ENCODE assay signal across 18 mouse cellular contexts in genomic region chr10:111444199-111444598, GRCm38 (mm10). TPM values are rescaled to one million over a fixed set of nuclear protein-coding genes. Genes with fewer than 3 reads are reported as not detected.
DNase-seq lines count a peak whose midpoint lies in the region; ATAC-seq and TF ChIP-seq lines count a peak whose summit lies in the region.
"Had no signal": no experiment of that assay in that cellular context is flagged by ENCODE, and none has a peak within 500 bp of the region (broad histone marks: within the 10 kb centered on the region; RNA-seq: fewer than 3 reads in every experiment).

No protein-coding gene starts in this region.

- no peak overlapping the region for H3K27ac ChIP-seq in liver, embryonic 14.5 days
- no peak overlapping the region for H3K27ac ChIP-seq in liver, embryonic 11.5 days (ENCODE audit: low read depth, low read length)
- H3K27ac ChIP-seq in embryonic facial prominence, embryonic 10.5 days (replicated peaks): no peak overlapping the region
- H3K27ac ChIP-seq: embryonic facial prominence, embryonic 12.5 days; hindbrain, embryonic 13.5 days; hindbrain, postnatal 0 days had no signal

- no peak for TF ChIP-seq CTCF in liver, embryonic 14.5 days (IDR thresholded peaks at IDR 0.05; ENCODE audit: low read depth)

- WGBS in liver, embryonic 14.5 days (ENCODE audit: insufficient replicate concordance): 17% methylated on average over 9 of the region's 9 CpGs
- 43% methylated on average over 9 of the region's 9 CpGs for WGBS in liver, embryonic 11.5 days
- 64% methylated on average over 9 of the region's 9 CpGs for WGBS in embryonic facial prominence, embryonic 10.5 days

- H3K4me1 ChIP-seq in liver, embryonic 14.5 days (replicated peaks; ENCODE audit: control insufficient read depth in 2 of 2, insufficient read depth in 2 of 2, low read length in 1 of 2): peaks cover 0 to 18% of the 10 kb centered on the region in 2 experiments; a peak in 3 of 4 replicates
- peaks cover 13% of the 10 kb centered on the region for H3K4me1 ChIP-seq in liver, embryonic 11.5 days (replicated peaks; ENCODE audit: control insufficient read depth, insufficient read depth, low read length)
- H3K4me1 ChIP-seq in embryonic facial prominence, embryonic 10.5 days: peaks cover 16% of the 10 kb centered on the region
- H3K4me1 ChIP-seq: embryonic facial prominence, embryonic 12.5 days; hindbrain, embryonic 13.5 days had no signal

- H3K36me3 ChIP-seq in liver, embryonic 14.5 days (replicated peaks; ENCODE audit: control insufficient read depth, insufficient read depth, low read depth): no peaks in the 10 kb centered on the region
- no peaks in the 10 kb centered on the region for H3K36me3 ChIP-seq in liver, embryonic 11.5 days (ENCODE audit: control insufficient read depth, insufficient read depth, low read length)
- no peaks in the 10 kb centered on the region for H3K36me3 ChIP-seq in embryonic facial prominence, embryonic 10.5 days (replicated peaks)
- H3K36me3 ChIP-seq: embryonic facial prominence, embryonic 12.5 days; hindbrain, embryonic 13.5 days had no signal

- H3K27me3 ChIP-seq in liver, embryonic 14.5 days (ENCODE audit: control insufficient read depth, insufficient read depth, low read length): no peaks in the 10 kb centered on the region
- H3K27me3 ChIP-seq in liver, embryonic 11.5 days (replicated peaks; ENCODE audit: control insufficient read depth, insufficient read depth, low read length): no peaks in the 10 kb centered on the region
- H3K27me3 ChIP-seq in embryonic facial prominence, embryonic 10.5 days (replicated peaks; ENCODE audit: low read depth, poor library complexity, severe bottlenecking): no peaks in the 10 kb centered on the region
- H3K27me3 ChIP-seq: CH12.LX; embryonic facial prominence, embryonic 12.5 days; hindbrain, embryonic 13.5 days had no signal

- H3K4me2 ChIP-seq in liver, embryonic 14.5 days (ENCODE audit: low read depth): no peak overlapping the region
- no peak overlapping the region for H3K4me2 ChIP-seq in liver, embryonic 11.5 days
- H3K4me2 ChIP-seq: embryonic facial prominence, embryonic 12.5 days; hindbrain, embryonic 13.5 days had no signal

- H3K9me3 ChIP-seq in liver, embryonic 14.5 days (ENCODE audit: control insufficient read depth, low read length): no peaks in the 10 kb centered on the region
- H3K9me3 ChIP-seq in liver, embryonic 11.5 days (ENCODE audit: control insufficient read depth, low read length): no peaks in the 10 kb centered on the region
- no peaks in the 10 kb centered on the region for H3K9me3 ChIP-seq in embryonic facial prominence, embryonic 10.5 days
- H3K9me3 ChIP-seq: embryonic facial prominence, embryonic 12.5 days had no signal

- TF ChIP-seq EP300 in liver, embryonic 14.5 days (IDR thresholded peaks at IDR 0.05; ENCODE audit: low read depth): no peak

- no peak overlapping the region for H3K4me3 ChIP-seq in liver, embryonic 14.5 days (ENCODE audit: insufficient read depth in 1 of 2, low read depth in 2 of 2, low read length in 2 of 2)
- no peak overlapping the region for H3K4me3 ChIP-seq in liver, embryonic 11.5 days (ENCODE audit: low read depth, low read length)
- H3K4me3 ChIP-seq in embryonic facial prominence, embryonic 10.5 days: no peak overlapping the region
- H3K4me3 ChIP-seq: embryonic facial prominence, embryonic 12.5 days; hindbrain, embryonic 13.5 days had no signal

- peak; percentile 48 for DNase-seq in embryo, embryonic 10 days (ENCODE audit: low spot score)
- no peak for DNase-seq in embryo, embryonic 9.5 days (ENCODE audit: extremely low spot score)
- peak in 2 of 3 experiments; percentile 9 to 19 for DNase-seq in liver, embryonic 14.5 days (ENCODE audit: low read depth in 3 of 3, low spot score in 3 of 3)
- no peak for DNase-seq in liver, embryonic 11.5 days (ENCODE audit: low spot score)
- peak; percentile 13 for DNase-seq in embryonic facial prominence, embryonic 10.5 days (ENCODE audit: low spot score)
- DNase-seq in mesoderm, embryonic 11.5 days (ENCODE audit: low read depth, low spot score): peak; percentile 19
- DNase-seq in layer of hippocampus, adult 18-20 months (ENCODE audit: low spot score in 2 of 2): no peak
- DNase-seq: adrenal gland, adult 8-10 months; adrenal gland, postnatal 36 days; cerebellum, adult 2 months; cerebellum, postnatal 10 days; gastrocnemius, postnatal 10 days; heart, postnatal 14 days had no signal

- ATAC-seq in liver, embryonic 14.5 days (ENCODE audit: insufficient read depth): no peak
- ATAC-seq in liver, embryonic 11.5 days (replicated peaks; ENCODE audit: low FRiP score): no peak
- ATAC-seq: forebrain, embryonic 16.5 days; hindbrain, postnatal 0 days had no signal

- H3K9ac ChIP-seq in liver, embryonic 14.5 days (replicated peaks): no peak overlapping the region
- no peak overlapping the region for H3K9ac ChIP-seq in liver, embryonic 11.5 days (ENCODE audit: low read depth, low read length)
- H3K9ac ChIP-seq: embryonic facial prominence, embryonic 12.5 days; hindbrain, embryonic 13.5 days had no signal

RNA-seq across cellular contexts. Expression of gene Nap1l1, which starts 28.8 kb away (rescaled TPM):
- polyA plus RNA-seq in liver, embryonic 14.5 days (2012; rRNA removed): 43.7 and 117 TPM in 2 replicates
- 103 and 109 TPM in 2 replicates for polyA plus RNA-seq in liver, embryonic 14.5 days (2014; fragmentation: Nextera tagmentation; extraction: Ambion mirVana)
- 313 and 324 TPM in 2 replicates for polyA plus RNA-seq in liver, embryonic 11.5 days (2014; fragmentation: Nextera tagmentation; extraction: Ambion mirVana)
- 367 and 371 TPM in 2 replicates for polyA plus RNA-seq in embryonic facial prominence, embryonic 10.5 days (2016; fragmentation: Nextera tagmentation; extraction: Ambion mirVana)
- 100 to 1,000 TPM; 154 to 161 TPM for total RNA-seq in layer of hippocampus, adult 18-20 months (2021)

Comparison
In these comparisons a context has a peak if more than half of its experiments do, and no peak if none do; other contexts are left out.
1. DNase-seq: peak in embryo, embryonic 10 days (single experiment), liver, embryonic 14.5 days (2 of 3), embryonic facial prominence, embryonic 10.5 days (single experiment) and mesoderm, embryonic 11.5 days (single experiment); none in embryo, embryonic 9.5 days (single experiment), liver, embryonic 11.5 days (single experiment) and layer of hippocampus, adult 18-20 months (0 of 2).